Mouse (Mus musculus) brown adipose tissue, adult 24 weeks (tissue): ENCODE data around the gene Fam72a. TPM values are rescaled to one million over a fixed set of nuclear protein-coding genes. Genes with fewer than 3 reads are reported as not detected.

Source experiments
- H3K27ac ChIP-seq: fragments of 200-500 bp; replicated peaks from 2 replicates; pipeline ENCODE4 v1.5.1; 2012; ENCODE audit warnings: low read depth, mild to moderate bottlenecking, low read length
- H3K4me1 ChIP-seq: fragments of 200-500 bp; 2 replicates; pipeline ENCODE4 v1.6.1; 2012; ENCODE audit warnings: low read length, mixed read lengths; ENCODE audit not compliant: control insufficient read depth, insufficient read depth, insufficient read length
- H3K4me3 ChIP-seq: fragments of 200-500 bp; 2 replicates; pipeline ENCODE4 v1.5.1; 2012; ENCODE audit warnings: low read depth, mild to moderate bottlenecking, low read length, moderate library complexity; ENCODE audit not compliant: insufficient read depth
- polyA plus RNA-seq: library from polyadenylated mRNA; stranded (reverse); fragments of >200 nt; gene quantifications from 2 replicates; pipeline ENCODE4 v1.2.4, GENCODE M21; 2012; ENCODE audit not compliant: missing spikeins, insufficient read depth, insufficient read length

Fam72a gene
- 0.79 and 1.7 TPM in 2 replicates for polyA plus RNA-seq

DNA sequence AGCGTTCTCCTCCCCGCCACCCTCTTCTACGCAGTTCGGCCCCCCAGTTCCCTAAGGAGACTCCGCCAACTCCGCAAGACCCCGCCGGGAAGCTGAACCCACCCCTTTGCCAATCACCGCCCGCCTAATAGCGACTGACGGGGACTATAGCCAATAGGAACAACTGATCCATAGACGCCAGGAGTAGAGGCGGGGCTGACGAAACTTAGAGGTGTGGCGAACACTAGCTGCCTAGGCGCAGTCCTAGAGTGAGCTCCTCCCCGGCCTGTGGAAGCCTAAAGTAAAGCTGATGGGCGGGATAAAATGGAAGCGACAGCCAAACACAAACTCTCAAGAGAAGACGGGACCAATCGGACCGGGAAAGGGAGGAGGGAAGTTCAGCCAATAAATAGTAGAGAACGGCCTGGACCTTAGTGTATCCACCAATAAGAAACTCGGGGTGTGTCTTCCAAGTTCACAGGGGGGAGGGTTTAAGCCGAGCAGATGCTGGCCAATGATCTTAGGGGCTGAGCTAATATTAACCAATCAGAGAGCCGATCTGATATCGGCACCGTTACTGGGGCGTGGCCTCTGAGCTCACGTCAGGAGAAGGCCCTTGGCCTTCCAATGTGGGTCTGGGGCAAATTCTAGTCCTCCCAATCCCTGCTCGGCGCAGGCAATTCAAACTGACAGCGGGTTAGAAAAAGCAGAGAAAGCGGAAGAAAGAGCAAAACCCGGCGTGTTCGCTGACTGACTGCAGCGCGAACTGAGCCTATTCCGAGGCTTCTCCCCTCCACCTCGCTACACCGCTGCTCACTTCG is at the start of gene Fam72a, which contains the start of gene Srgap2:
Gene Fam72a (plus strand): TSS at position 623 of the 800 bp plus-strand sequence.
Gene Srgap2 (minus strand): TSS at position 72 of the 800 bp plus-strand sequence.
- peak within 1 kb of the TSS; percentile 78 for H3K4me3 ChIP-seq
- H3K27ac ChIP-seq: peak within 1 kb of the TSS; percentile 81

DNA sequence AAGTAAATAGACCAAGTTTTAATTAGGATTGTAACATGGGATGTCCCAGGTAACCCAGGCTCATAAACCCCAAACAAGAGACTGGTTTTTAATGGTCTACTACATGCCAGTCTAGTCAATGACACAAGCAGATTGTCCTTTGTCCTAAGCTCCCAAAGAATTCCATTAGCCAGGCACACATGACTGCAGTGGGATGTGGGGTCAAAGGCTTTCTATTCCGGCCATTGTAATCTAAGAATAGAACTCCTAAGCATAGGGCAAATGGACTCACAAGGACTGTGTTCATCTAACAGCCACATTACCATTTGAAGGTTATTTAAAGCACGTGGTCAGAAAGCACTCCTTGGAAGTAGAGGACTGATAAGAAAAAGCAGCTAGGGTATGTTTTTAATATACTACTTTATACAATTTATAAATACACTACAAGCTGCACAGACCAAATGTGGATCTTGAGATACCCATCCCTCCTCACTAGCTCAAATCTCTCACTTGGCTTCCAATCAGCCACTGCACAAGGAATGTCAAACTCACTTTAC is 48.9 kb upstream of the Fam72a start:
- peak overlapping the region; percentile 59 for H3K27ac ChIP-seq

More for the DNA sequence above, at the start of gene Fam72a, which contains the start of gene Srgap2:
- peaks cover 13% of the 10 kb centered on the region for H3K4me1 ChIP-seq

DNA sequence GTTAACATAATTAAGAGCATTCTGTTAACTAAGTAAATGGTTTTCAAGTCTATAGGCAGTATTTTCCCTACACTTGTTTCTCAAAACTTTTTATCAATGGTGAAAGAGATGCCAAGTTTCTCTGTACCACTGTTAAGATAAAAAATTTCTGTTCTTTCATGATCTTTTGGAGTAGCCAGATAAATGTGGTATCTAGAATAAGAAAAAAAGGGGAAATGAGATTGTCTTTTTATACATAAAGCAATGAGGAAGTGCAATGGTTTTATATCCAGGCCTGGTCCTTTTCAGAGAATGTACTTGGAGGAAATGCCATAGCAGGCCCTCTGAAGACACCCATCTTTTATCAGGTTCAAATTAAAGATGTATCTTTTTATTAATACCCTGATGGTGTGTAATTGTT is 46.3 kb upstream of the Fam72a start:
- H3K27ac ChIP-seq: no peak overlapping the region
- H3K4me3 ChIP-seq: no peak overlapping the region
- H3K4me1 ChIP-seq: peaks cover 12% of the 10 kb centered on the region

More for the DNA sequence above, 48.9 kb upstream of the Fam72a start:
- peaks cover 12% of the 10 kb centered on the region for H3K4me1 ChIP-seq
- no peak overlapping the region for H3K4me3 ChIP-seq

DNA sequence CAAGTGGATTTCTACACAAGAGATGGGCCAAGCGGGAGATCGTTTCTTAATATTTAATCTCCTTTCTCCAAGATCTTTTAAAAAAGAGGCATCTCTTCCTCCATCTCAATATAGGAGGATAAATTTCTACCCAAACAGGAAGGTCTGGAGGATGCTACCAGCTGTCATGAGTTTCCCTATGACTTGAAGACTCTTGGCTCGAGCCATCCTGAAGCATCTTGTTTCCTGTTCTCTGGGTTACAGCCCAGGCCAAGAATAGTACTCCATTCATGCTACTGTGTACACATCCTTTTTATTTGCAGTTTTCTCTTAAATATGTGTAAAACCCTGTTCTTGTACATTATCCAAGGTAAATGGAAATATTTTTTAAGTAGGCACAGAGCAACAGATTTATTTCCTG is 45.5 kb upstream of the Fam72a start:
- no peak overlapping the region for H3K27ac ChIP-seq
- H3K4me3 ChIP-seq: no peak overlapping the region
- H3K4me1 ChIP-seq: peaks cover 12% of the 10 kb centered on the region

DNA sequence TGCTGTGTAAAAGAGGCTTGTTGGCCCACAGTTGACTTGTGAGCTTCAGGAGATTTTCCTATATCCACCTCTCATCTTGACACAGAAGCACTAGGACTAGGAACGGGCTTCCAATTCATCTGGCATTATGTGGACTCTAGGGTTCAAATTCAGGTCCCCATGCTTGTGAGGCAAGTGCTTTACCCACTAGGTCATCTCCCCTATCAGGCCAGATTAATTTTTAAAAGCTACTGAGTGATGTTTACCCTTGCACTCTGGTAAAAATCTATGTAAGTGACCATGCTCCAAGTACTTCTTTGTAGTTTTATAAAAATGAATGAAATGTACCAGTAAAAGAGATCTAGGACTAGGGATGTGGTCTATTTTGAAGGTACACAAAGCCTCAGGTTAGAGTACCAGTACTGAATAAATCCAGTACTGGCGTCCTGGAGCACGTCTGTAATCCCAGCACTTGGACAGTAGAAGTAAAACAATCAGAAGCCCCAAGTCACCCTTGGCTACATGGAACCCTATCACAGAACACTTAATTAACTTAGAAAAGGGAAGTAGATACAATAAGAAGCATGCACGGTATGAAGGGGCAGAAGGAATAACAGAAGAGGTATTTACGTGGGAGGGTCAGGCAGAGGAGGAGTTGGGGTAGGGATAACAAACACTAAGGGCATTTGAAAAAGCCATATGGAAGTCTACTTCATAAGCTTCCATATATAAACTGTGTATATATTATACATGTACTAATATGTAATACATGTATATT is 41.4 kb upstream of the Fam72a start:
- no peak overlapping the region for H3K4me3 ChIP-seq
- H3K27ac ChIP-seq: no peak overlapping the region; the same call in 1 of the 2 replicates
- peaks cover 12% of the 10 kb centered on the region for H3K4me1 ChIP-seq

DNA sequence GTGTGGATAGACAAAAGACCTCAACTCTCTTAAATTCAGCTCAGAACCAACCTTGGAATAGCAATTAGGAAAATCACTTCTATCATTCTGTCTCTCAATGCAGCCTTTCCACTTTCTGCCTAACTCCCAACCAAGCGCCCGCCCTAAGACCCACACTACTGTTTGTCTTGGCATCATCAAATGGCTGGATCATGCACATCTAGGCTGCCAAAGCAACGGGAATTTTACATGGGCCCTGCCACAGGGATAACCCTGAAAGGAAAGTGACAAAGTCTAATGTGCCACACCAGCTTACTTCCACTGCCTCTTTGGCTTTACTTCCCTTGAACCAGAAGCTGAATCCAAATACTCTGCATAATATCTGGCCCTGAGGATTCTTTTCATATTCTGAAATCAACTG is 38.4 kb upstream of the Fam72a start:
- no peak overlapping the region for H3K27ac ChIP-seq
- peaks cover 16% of the 10 kb centered on the region for H3K4me1 ChIP-seq
- no peak overlapping the region for H3K4me3 ChIP-seq

DNA sequence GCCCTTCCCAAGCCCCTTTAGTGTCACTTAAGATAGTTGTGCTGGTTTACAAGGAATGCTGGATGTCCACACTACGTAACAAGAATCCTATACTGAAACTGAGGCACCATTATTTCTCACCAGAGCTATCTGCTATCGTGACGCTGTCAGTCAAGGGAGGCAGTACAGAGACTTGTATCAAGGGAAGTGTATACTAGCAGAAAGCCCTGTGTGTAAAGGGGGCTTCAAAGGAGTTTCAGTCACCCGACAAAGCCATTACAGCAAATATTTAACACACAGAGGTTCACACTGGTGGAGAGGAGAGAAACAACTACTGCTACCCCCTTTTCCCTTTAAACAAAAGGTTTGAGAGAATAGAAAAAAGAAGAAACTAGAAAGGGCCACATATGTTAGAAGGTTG is 36.1 kb upstream of the Fam72a start:
- H3K27ac ChIP-seq: no peak overlapping the region
- H3K4me1 ChIP-seq: peaks cover 14% of the 10 kb centered on the region
- no peak overlapping the region for H3K4me3 ChIP-seq

DNA sequence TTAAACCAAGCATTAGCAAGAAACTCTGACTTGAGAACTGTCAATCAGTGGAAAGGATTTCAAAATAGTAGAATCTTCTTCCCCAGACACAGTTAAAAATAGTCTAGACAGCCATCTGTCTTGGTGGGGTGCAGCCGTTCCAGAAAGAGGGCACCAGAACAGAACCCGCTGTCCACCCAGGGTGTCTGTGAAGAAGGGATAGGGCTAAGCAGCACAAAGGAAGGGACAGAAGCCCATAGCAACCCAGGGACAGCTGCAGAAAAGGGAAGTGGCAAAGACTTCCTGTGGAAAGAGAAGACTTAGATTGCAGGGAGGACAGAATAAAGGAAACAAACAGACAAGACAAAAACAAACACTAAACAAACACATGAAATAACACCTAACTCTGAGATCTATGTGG is 35.3 kb upstream of the Fam72a start:
- Histone ChIP-seq H3K4me1 (peaks cover 17% of the 10 kb centered on the region), H3K4me3 (no peak overlapping the region), H3K27ac (no peak overlapping the region; the same call in 1 of the 2 replicates)

DNA sequence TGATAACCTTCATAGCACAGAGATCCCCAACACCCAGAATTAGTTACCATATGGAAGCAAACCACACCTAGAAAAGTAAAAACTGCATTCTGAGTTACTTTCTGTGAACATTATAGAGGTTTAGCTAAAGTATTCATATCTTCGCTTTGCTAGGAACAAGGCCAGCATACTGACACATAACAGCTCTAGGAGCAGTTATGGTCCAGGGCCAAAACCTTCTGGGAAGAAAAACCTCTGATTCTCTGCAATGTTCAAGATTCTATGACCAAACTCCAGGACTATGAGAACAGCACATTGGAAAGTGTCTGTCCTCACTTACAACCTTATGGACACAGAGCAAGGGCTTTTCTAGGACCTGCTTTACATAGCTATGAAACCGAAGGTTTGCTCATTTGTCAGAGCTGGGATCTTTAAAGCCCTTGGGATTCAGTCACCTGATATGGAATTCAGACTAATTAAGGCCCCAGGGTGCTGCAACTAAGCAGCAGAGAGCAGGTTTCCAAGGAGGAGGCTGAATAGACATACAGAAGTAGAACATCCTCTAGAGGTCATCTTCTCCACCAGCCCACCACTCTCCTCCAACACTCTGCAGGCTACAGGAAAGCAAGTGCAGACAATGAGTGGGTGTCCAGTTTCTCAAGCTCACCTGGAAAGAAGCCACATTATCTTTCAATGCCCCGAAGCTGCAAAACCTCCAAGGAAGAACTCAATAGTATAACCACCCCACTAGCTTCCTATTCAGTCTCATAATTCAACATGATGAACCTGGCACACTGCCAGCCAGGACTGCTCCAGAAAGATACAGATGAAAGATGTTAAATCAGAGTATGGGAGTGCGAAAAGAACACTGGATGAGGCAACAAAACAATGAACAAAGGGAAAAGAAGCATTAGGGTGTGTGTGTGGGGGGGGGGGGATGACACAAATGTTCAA is 33.5 kb upstream of the Fam72a start:
- no peak overlapping the region for H3K27ac ChIP-seq
- peaks cover 17% of the 10 kb centered on the region for H3K4me1 ChIP-seq
- no peak overlapping the region for H3K4me3 ChIP-seq

DNA sequence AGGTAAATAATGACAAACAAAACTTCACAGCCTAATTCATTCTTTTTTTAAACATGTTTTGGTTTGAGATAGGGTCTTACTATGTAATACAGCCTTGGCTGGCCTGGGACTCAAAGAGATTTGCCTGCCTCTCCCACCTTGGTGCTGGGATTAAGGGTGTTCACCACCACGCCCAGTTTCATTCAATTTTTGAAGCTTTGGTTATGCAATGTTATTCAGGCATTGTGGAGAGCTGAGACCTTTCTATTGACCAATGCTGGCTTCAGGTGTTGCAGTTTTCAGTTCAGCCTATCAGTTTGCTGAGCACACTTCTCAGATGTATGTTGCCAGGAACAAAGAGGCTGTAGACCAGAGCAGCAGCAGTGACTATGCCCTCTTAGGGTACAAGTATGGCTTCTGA is 29.5 kb upstream of the Fam72a start:
- Histone ChIP-seq H3K4me3 (no peak overlapping the region), H3K4me1 (peaks cover 14% of the 10 kb centered on the region)

DNA sequence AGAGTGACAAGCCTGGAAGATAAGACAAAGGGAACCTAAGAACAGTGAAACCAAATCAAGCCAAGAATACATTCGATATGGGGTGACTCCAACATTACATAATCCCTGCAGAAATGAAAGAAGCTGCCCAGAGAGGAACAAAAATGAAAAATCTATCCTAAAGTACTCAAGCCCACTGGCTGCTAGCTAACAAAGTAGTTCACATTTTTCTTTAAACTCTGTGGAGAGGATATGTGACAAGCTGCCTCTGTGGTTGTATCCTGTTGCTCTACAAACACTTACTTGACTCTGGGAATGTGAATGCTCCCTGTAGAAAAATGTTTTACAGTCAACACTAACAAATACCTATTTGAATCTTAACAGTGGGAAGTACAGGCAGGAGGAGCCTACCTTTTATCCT is 26.0 kb upstream of the Fam72a start:
- Histone ChIP-seq H3K4me1 (peaks cover 14% of the 10 kb centered on the region), H3K4me3 (no peak overlapping the region), H3K27ac (no peak overlapping the region)

More for the DNA sequence above, 29.5 kb upstream of the Fam72a start:
- H3K27ac ChIP-seq: no peak overlapping the region

DNA sequence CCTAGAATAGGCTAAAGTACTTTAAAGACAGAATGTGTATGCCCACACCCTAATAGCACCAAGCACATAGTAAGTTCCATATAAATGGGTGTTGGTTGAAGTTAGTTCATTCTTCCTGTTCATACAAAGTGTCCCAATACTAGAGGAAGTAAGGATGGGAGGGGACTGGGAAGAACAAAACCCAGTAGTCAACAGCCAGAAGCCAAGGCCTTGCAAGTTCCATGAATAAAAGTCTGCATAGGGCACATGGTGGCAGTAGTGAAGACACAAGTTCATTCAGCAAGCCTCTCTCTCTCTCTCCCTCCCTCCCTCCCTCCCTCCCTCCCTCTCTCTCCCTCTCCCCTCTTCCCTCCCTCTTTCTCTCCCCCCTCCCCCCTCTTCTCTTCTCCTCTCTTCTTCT is 16.6 kb upstream of the Fam72a start:
- H3K4me1 ChIP-seq: peaks cover 13% of the 10 kb centered on the region
- no peak overlapping the region for H3K27ac ChIP-seq
- H3K4me3 ChIP-seq: no peak overlapping the region

DNA sequence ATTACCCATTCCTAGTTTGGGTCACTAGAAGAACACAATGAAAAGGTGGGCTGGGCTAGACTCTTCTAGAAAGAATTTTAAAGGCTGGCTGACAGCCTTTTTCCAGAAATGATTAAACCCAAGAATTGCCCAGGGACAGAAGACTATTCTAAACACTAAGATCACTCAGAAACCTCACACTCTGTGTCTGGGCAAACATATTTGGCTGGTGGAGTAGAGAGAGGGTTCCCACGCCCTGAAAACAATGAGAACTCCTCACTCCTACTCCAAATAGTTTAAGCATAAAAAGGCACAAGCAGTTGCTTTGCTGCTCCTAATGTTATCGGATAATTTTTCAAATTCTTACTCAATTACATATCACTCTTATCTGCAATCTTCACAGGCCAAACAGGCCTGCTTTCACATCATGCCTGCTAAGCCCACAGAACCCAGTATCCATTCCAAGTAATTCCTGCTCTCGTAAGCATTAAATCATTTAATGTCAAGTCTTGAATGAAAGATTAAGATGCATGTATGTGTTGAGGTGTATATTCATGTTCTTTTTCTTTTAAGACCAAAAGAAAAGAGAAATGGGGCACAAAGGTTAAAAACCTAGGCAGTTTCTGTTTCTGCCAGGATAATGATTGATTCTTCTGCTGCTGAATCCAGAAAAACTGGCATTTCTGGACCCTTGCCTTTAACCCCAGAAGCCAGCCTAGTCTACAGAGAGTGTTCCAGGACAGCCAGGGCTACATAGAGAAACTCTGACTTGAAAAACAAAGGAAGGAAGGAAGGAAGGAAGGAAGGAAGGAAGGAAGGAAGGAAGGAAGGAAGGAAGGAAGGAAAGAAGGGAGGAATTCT is 15.8 kb upstream of the Fam72a start:
- Histone ChIP-seq H3K4me3 (no peak overlapping the region), H3K4me1 (peaks cover 13% of the 10 kb centered on the region), H3K27ac (peak overlapping the region; percentile 50; the same call in 1 of the 2 replicates)

DNA sequence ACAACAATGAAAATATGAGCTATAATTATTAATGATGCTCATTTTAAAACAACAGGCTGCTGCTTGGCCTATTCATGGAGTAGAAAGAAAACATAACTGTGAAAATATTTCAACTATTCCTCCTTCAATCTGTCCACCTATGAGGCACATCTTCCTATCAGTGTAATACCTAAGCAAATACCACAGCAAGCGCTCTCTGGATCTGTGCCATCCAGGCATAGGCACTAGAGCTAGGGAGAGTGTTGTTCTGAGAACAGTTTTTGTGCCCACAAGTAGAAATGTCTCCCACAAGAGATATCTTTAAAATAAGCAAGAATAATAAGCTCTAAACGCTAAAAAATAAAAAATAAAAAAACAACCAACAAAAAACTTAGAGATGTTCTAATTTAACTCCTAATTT is 14.6 kb upstream of the Fam72a start:
- H3K4me1 ChIP-seq: peaks cover 19% of the 10 kb centered on the region
- H3K27ac ChIP-seq: no peak overlapping the region
- H3K4me3 ChIP-seq: no peak overlapping the region
